Mouse (Mus musculus): ENCODE data around the gene Krt7.

Gene Krt7

GRCm38 (mm10) chr15:101446572-101446971 is 35.7 kb downstream of the Krt7 start:
- no peak for DNase-seq (ENCODE audit: low spot score in 2 of 2)

- no peak for DNase-seq (ENCODE audit: low spot score in 2 of 2)
Observed at GRCm38 (mm10) chr15:101447444-101447843, 36.6 kb downstream of the Krt7 start, which contains the start of gene Krt88. Gene Krt88, plus strand, starts transcription at chr15:101447744.

DNA sequence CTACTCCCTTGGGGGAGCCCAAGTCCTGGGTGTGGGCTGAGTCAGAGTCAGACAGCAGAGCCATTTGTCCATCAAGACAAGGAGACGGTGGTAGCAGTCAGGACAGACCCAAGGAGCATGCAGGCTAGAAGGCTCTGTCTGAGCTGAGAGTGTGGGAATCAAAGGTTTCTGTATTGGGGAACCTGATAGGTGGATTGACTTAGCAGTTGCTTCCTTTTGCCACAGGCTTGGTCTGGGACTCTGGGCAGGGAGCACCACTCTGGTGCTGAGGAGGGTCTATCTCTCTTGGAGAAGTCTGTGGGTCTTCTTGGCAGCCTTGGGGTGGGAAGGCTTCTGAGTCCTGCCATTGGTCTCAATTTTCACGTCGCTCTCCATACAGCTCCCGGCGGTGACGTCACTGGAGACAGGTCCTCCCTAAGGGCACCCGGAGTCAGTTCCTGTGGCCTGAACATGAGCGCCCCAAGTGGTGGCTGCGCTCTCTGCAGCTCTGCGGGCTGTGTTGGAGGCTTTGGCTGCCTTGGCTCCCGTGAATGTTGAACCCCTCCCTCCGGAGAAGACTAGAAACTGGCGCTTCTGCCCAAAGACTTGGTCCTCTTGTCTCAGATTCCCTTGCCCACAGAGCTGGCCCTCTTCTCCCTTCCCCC is 42.4 kb downstream of the Krt7 start:
- peak; percentile 72 to 77 for DNase-seq (ENCODE audit: low spot score in 2 of 2)

DNA sequence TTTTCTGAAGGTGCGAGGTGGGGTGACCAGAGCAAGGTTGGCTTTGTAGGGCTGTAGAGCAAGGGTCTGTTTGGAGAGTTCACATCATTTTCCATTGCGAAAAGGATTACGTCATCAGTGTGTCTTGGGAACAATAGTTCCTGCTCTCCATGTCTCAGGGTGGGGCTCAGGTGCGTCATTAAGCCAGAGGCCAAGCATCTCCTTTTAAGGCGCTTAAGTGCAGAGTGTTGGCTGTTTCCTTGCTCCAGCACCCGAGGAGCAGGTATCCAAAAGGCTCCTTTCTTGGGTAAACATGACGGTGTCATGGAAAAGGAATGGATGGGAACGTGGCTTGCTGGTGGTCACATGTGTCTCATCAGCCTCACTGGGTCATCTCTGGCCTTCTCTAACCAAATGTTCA is 43.9 kb downstream of the Krt7 start:
- DNase-seq (ENCODE audit: low spot score in 2 of 2), result no peak

- no peak for DNase-seq (ENCODE audit: low spot score in 2 of 2)
Observed at GRCm38 (mm10) chr15:101455292-101455691, 44.4 kb downstream of the Krt7 start.

GRCm38 (mm10) chr15:101455891-101456290 is 45.0 kb downstream of the Krt7 start:
- no peak for DNase-seq (ENCODE audit: low spot score in 2 of 2)

GRCm38 (mm10) chr15:101458361-101458930 is 47.6 kb downstream of the Krt7 start:
- no peak for DNase-seq (ENCODE audit: low spot score in 2 of 2)

GRCm38 (mm10) chr15:101459283-101459682 is 48.4 kb downstream of the Krt7 start:
- DNase-seq (ENCODE audit: low spot score in 2 of 2), result no peak

DNA sequence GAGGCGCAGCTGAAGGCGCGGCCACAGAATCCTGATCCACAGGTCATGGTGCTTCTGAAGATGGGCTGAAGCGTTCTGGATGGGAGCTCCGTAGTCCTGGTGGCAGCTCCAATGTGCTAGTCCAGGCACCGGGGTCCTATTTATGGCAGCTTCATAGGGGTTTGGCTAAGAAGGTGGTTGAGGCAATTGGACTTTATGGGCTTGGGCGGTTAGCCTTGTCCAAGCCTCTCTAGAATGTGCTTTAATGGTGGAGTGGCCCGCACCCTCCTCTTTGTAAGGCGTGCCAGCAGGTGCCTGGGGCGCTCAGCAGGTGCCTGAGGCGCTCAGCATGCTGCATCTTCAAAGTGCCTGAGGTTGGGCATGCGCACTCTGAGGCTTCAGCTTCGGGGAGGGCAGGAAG is 52.8 kb downstream of the Krt7 start, which contains the start of gene Krt81:
Gene Krt81, minus strand, starts transcription at position 101 of the 400 bp plus-strand sequence.
- DNase-seq (ENCODE audit: low spot score in 2 of 2), result no peak

- no peak for DNase-seq (ENCODE audit: low spot score in 2 of 2)
Observed at GRCm38 (mm10) chr15:101469093-101469492, 58.2 kb downstream of the Krt7 start.

GRCm38 (mm10) chr15:101472952-101473528 is 62.2 kb downstream of the Krt7 start, which contains the start of gene Krt86:
Gene Krt86, plus strand, starts transcription at chr15:101473478.
- DNase-seq (ENCODE audit: low spot score in 2 of 2), result no peak

- DNase-seq (ENCODE audit: low spot score in 2 of 2), result peak; percentile 24 to 44
Observed at GRCm38 (mm10) chr15:101479007-101479665, 68.3 kb downstream of the Krt7 start.

GRCm38 (mm10) chr15:101479666-101480060 is 68.8 kb downstream of the Krt7 start:
- no peak for DNase-seq (ENCODE audit: low spot score in 2 of 2)

Measured in frontal cortex, postnatal 36 days (tissue).